Mouse (Mus musculus): Measurements from ENCODE around the gene Skap1. TPM values are rescaled to one million over a fixed set of nuclear protein-coding genes. Genes with fewer than 3 reads are reported as not detected.

Gene Skap1
- polyA plus RNA-seq, 1 experiment from 2014 or later, result 1.4 TPM

GRCm38 (mm10) chr11:96534531-96534930 is 70.1 kb downstream of the Skap1 start:
- 62% methylated on average over 2 of the region's 2 CpGs for WGBS
- Histone ChIP-seq H3K9me3 (replicated peaks; ENCODE audit: control insufficient read depth, low read length) (0 out of 2 replicates have a peak, but pooled peaks cover 2% of the 10 kb centered on the region), H3K4me2 (ENCODE audit: low read depth, low read length) (no peak overlapping the region), H3K27me3 (ENCODE audit: control insufficient read depth, insufficient read depth, low read length) (no peaks in the 10 kb centered on the region), H3K9ac (ENCODE audit: low read length) (no peak overlapping the region), H3K36me3 (ENCODE audit: control insufficient read depth, insufficient read depth, low read length) (no peaks in the 10 kb centered on the region), H3K27ac (ENCODE audit: low read length) (no peak overlapping the region), H3K4me3 (replicated peaks; ENCODE audit: low read length) (no peak overlapping the region), H3K4me1 (ENCODE audit: control insufficient read depth, insufficient read depth, low read length) (no peaks in the 10 kb centered on the region)
- no peak for ATAC-seq (ENCODE audit: insufficient read depth, low FRiP score)

DNA sequence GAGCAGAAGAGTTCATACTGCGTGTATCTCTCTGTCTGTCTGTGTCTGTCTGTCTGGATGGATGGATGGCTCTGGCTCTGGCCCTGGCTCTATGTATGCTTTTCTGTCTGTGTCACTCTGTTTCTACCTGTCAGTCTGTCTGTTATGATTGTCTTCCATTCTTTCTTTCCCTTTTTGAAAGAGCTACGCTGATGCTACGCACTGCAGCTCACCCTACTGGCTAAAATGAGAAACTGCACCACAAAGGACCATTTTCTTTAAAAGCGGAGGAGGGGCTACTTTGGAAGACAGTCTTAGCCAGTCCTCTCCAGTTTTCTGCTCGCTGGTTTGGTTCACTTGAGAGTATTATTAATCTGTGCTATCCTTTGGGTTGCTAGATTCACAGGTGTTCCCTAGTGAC is 71.8 kb downstream of the Skap1 start:
- Histone ChIP-seq H3K9ac (ENCODE audit: low read length) (no peak overlapping the region), H3K4me3 (replicated peaks; ENCODE audit: low read length) (no peak overlapping the region), H3K9me3 (replicated peaks; ENCODE audit: control insufficient read depth, low read length) (0 out of 2 replicates have a peak, but pooled peaks cover 2% of the 10 kb centered on the region), H3K4me1 (ENCODE audit: control insufficient read depth, insufficient read depth, low read length) (no peaks in the 10 kb centered on the region), H3K36me3 (ENCODE audit: control insufficient read depth, insufficient read depth, low read length) (no peaks in the 10 kb centered on the region), H3K27me3 (ENCODE audit: control insufficient read depth, insufficient read depth, low read length) (no peaks in the 10 kb centered on the region), H3K27ac (ENCODE audit: low read length) (no peak overlapping the region), H3K4me2 (ENCODE audit: low read depth, low read length) (no peak overlapping the region)
- WGBS, result 19% methylated on average over 5 of the region's 5 CpGs
- ATAC-seq (ENCODE audit: insufficient read depth, low FRiP score), result no peak

GRCm38 (mm10) chr11:96542003-96542402 is 77.6 kb downstream of the Skap1 start:
- no peak overlapping the region for H3K4me3 ChIP-seq (replicated peaks; ENCODE audit: low read length)
- no peak overlapping the region for H3K9ac ChIP-seq (ENCODE audit: low read length)
- no peaks in the 10 kb centered on the region for H3K27me3 ChIP-seq (ENCODE audit: control insufficient read depth, insufficient read depth, low read length)
- no peaks in the 10 kb centered on the region for H3K9me3 ChIP-seq (replicated peaks; ENCODE audit: control insufficient read depth, low read length)
- H3K36me3 ChIP-seq (ENCODE audit: control insufficient read depth, insufficient read depth, low read length), result no peaks in the 10 kb centered on the region
- WGBS, result 71% methylated on average over 7 of the region's 7 CpGs
- H3K27ac ChIP-seq (ENCODE audit: low read length), result no peak overlapping the region
- ATAC-seq (ENCODE audit: insufficient read depth, low FRiP score), result no peak
- no peak overlapping the region for H3K4me2 ChIP-seq (ENCODE audit: low read depth, low read length)
- no peaks in the 10 kb centered on the region for H3K4me1 ChIP-seq (ENCODE audit: control insufficient read depth, insufficient read depth, low read length)

DNA sequence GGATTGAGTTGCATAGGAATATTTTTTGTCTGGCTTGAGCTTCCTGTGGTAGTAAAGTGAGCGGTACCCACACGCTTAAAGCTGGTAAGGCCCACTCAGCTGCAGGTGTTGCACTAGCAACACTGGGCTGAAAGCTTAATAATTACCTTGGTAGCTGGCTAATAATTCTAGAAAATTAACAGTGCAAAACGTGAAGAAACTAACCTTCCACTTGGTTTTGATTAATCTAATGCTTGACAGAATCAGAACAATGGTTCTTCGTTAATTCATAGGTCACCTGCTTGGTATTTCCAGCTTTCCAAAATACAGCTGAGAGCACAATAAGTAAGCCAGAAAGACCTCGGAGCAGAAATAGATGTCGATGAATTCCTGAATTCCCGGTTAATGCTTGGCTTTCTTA is 78.2 kb downstream of the Skap1 start:
- Histone ChIP-seq H3K9me3 (replicated peaks; ENCODE audit: control insufficient read depth, low read length) (no peaks in the 10 kb centered on the region), H3K27me3 (ENCODE audit: control insufficient read depth, insufficient read depth, low read length) (no peaks in the 10 kb centered on the region), H3K4me3 (replicated peaks; ENCODE audit: low read length) (no peak overlapping the region), H3K36me3 (ENCODE audit: control insufficient read depth, insufficient read depth, low read length) (no peaks in the 10 kb centered on the region), H3K4me1 (ENCODE audit: control insufficient read depth, insufficient read depth, low read length) (no peaks in the 10 kb centered on the region), H3K9ac (ENCODE audit: low read length) (no peak overlapping the region), H3K27ac (ENCODE audit: low read length) (no peak overlapping the region), H3K4me2 (ENCODE audit: low read depth, low read length) (no peak overlapping the region)
- no peak for ATAC-seq (ENCODE audit: insufficient read depth, low FRiP score)
- WGBS, result 69% methylated on average over 7 of the region's 7 CpGs

GRCm38 (mm10) chr11:96546428-96546827 is 82.0 kb downstream of the Skap1 start:
- no peak for ATAC-seq (ENCODE audit: insufficient read depth, low FRiP score)
- WGBS, result 56% methylated on average over 8 of the region's 8 CpGs
- Histone ChIP-seq H3K9me3 (replicated peaks; ENCODE audit: control insufficient read depth, low read length) (no peaks in the 10 kb centered on the region), H3K27me3 (ENCODE audit: control insufficient read depth, insufficient read depth, low read length) (no peaks in the 10 kb centered on the region), H3K9ac (ENCODE audit: low read length) (no peak overlapping the region), H3K36me3 (ENCODE audit: control insufficient read depth, insufficient read depth, low read length) (no peaks in the 10 kb centered on the region), H3K27ac (ENCODE audit: low read length) (no peak overlapping the region), H3K4me1 (ENCODE audit: control insufficient read depth, insufficient read depth, low read length) (no peaks in the 10 kb centered on the region), H3K4me3 (replicated peaks; ENCODE audit: low read length) (no peak overlapping the region), H3K4me2 (ENCODE audit: low read depth, low read length) (no peak overlapping the region)

DNA sequence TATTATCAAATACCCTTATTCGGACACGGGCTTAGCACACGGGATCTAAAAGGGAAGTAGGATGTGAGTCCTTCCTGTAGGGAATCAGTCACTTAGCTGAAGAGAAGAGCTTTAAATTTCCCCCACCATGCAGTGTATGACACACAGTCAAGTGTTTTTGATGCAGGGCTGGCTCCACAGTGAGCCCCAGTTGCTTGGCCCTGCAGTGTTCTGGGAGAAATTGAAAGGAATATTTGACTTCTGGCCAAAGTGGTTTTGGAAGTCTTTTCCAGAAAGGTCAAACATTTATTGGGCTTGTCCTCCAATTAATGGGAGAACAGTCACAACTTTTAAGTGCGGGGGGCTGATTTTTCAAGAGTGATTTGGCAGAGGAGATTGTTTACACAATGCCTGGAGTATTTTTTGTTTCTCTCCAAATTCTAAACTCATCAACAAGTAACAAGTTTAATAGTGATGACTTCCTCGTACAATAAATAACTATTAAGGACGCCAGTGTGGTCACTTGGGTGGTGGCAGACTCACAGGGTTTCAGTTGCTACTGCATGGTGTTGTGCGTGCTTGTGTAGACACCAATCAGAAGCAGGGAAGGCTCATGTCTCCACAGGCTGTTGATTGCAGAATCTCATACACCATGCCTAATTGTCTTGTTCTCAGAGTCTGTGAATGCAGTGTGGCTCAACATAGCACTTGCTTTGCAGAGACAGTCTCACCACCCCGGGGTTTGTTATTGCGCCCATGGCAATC is 86.7 kb downstream of the Skap1 start:
- Histone ChIP-seq H3K4me2 (ENCODE audit: low read depth, low read length) (no peak overlapping the region), H3K4me3 (replicated peaks; ENCODE audit: low read length) (no peak overlapping the region), H3K27ac (ENCODE audit: low read length) (no peak overlapping the region), H3K36me3 (ENCODE audit: control insufficient read depth, insufficient read depth, low read length) (no peaks in the 10 kb centered on the region), H3K27me3 (ENCODE audit: control insufficient read depth, insufficient read depth, low read length) (no peaks in the 10 kb centered on the region; the same call in 1 of the 2 replicates), H3K9me3 (replicated peaks; ENCODE audit: control insufficient read depth, low read length) (no peaks in the 10 kb centered on the region), H3K4me1 (ENCODE audit: control insufficient read depth, insufficient read depth, low read length) (0 out of 2 replicates have a peak, but pooled peaks cover 2% of the 10 kb centered on the region), H3K9ac (ENCODE audit: low read length) (no peak overlapping the region)
- WGBS, result 59% methylated on average over 9 of the region's 9 CpGs
- ATAC-seq (ENCODE audit: insufficient read depth, low FRiP score), result 0 out of 2 replicates have a peak, but pooled peaks have one; percentile 21

DNA sequence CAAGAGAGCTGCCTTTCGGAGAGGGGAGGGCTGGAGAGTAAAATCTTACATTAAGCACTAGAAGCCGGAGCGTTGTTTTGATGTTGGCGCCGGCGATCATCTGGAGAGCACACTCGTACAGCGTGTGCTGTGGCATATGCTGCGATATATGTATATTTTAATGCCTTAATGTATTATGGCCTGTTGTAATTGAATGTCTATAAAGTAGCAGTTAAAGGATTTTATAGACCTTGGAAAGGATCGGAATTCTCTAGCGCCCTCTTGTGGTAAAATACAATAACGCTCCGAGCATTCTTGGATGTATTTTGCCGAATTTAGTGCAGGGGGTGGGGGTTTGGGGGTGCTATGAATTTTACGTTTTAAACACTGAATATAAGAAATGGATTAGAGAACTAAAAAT is 88.7 kb downstream of the Skap1 start:
- Histone ChIP-seq H3K27ac (ENCODE audit: low read length) (no peak overlapping the region), H3K36me3 (ENCODE audit: control insufficient read depth, insufficient read depth, low read length) (no peaks in the 10 kb centered on the region), H3K4me2 (ENCODE audit: low read depth, low read length) (peak overlapping the region; percentile 41; the same call in 1 of the 2 replicates), H3K27me3 (ENCODE audit: control insufficient read depth, insufficient read depth, low read length) (no peaks in the 10 kb centered on the region; the same call in 1 of the 2 replicates), H3K4me3 (replicated peaks; ENCODE audit: low read length) (0 out of 2 replicates have a peak overlapping the region, but pooled peaks have one; percentile 14), H3K9me3 (replicated peaks; ENCODE audit: control insufficient read depth, low read length) (no peaks in the 10 kb centered on the region), H3K4me1 (ENCODE audit: control insufficient read depth, insufficient read depth, low read length) (0 out of 2 replicates have a peak, but pooled peaks cover 2% of the 10 kb centered on the region), H3K9ac (ENCODE audit: low read length) (no peak overlapping the region)
- WGBS, result 9% methylated on average over 15 of the region's 15 CpGs
- ATAC-seq (ENCODE audit: insufficient read depth, low FRiP score), result no peak

DNA sequence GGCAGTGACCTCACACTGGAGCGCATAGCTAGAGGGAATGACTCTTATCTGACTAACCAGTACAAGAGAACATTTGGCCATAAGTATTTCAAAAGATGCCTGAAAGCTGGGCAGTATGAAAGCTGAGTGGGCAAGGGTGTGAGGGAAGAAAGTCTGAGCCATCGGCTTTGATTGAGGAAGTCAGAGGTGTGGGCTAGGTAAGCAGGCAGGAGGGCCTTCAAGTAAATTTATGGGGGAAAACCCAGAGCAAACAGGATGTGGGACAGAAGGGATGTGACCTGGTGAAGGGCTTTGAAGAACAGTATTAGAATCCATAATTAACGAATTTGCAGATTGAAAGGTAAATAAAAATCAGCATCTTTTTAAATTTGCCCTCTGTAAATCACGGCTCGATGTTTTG is 95.8 kb downstream of the Skap1 start:
- Histone ChIP-seq H3K4me2 (ENCODE audit: low read depth, low read length) (no peak overlapping the region), H3K36me3 (ENCODE audit: control insufficient read depth, insufficient read depth, low read length) (no peaks in the 10 kb centered on the region), H3K27me3 (ENCODE audit: control insufficient read depth, insufficient read depth, low read length) (no peaks in the 10 kb centered on the region; the same call in 1 of the 2 replicates), H3K27ac (ENCODE audit: low read length) (no peak overlapping the region), H3K4me1 (ENCODE audit: control insufficient read depth, insufficient read depth, low read length) (no peaks in the 10 kb centered on the region), H3K9ac (ENCODE audit: low read length) (no peak overlapping the region), H3K9me3 (replicated peaks; ENCODE audit: control insufficient read depth, low read length) (no peaks in the 10 kb centered on the region), H3K4me3 (replicated peaks; ENCODE audit: low read length) (no peak overlapping the region)
- ATAC-seq (ENCODE audit: insufficient read depth, low FRiP score), result no peak
- WGBS, result 51% methylated on average over 5 of the region's 5 CpGs

DNA sequence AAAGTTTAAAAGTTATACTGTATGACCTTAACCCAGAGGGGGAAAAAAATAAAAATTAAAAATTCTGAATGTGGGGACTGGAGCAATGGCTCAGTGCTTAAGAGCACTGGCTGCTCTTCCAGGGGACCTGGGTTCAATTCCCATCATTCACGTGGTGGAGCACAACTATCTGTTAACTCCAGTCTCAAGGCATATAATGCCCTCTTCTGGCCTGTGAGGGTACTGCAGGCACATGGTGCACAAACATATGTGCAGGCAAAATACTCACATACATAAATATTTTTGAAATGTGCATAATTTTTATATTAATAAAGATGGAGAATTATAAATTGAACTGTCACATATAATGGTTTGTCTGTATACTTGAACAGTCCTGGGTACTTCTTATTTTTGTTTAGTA is 99.7 kb downstream of the Skap1 start:
- no peak overlapping the region for H3K4me2 ChIP-seq (ENCODE audit: low read depth, low read length)
- H3K9me3 ChIP-seq (replicated peaks; ENCODE audit: control insufficient read depth, low read length), result no peaks in the 10 kb centered on the region
- no peak overlapping the region for H3K27ac ChIP-seq (ENCODE audit: low read length)
- no peaks in the 10 kb centered on the region for H3K36me3 ChIP-seq (ENCODE audit: control insufficient read depth, insufficient read depth, low read length)
- H3K4me3 ChIP-seq (replicated peaks; ENCODE audit: low read length), result no peak overlapping the region
- H3K4me1 ChIP-seq (ENCODE audit: control insufficient read depth, insufficient read depth, low read length), result no peaks in the 10 kb centered on the region
- no peaks in the 10 kb centered on the region for H3K27me3 ChIP-seq (ENCODE audit: control insufficient read depth, insufficient read depth, low read length)
- 59% methylated on average over 1 of the region's 1 CpGs for WGBS
- H3K9ac ChIP-seq (ENCODE audit: low read length), result no peak overlapping the region
- no peak for ATAC-seq (ENCODE audit: insufficient read depth, low FRiP score)

Data from stomach, embryonic 16.5 days (tissue).